Mouse (Mus musculus) kidney, adult 2 months (tissue): ENCODE data around the gene Gm47429.

Experiments
- CTCF ChIP-seq: fragments of 200-500 bp; conservative IDR thresholded peaks from 2 replicates; pipeline ENCODE4 v1.5.1; 2011; ENCODE audit warnings: low read depth, mild to moderate bottlenecking, control low read depth, low read length, moderate library complexity, mixed read lengths; ENCODE audit not compliant: insufficient read depth, insufficient read length
- POLR2A ChIP-seq: fragments of 200-500 bp; IDR thresholded peaks from one replicate; pipeline ENCODE4 v1.6.1; 2011; ENCODE audit warnings: low read depth, low read length, control low read depth

GRCm38 (mm10) chr13:50423625-50424209, 20.0 kb downstream of the Gm47429 start:
- TF ChIP-seq CTCF (no peak), POLR2A (no peak)
